27 mouse cellular contexts compared by ENCODE assay signal in the genomic region with DNA sequence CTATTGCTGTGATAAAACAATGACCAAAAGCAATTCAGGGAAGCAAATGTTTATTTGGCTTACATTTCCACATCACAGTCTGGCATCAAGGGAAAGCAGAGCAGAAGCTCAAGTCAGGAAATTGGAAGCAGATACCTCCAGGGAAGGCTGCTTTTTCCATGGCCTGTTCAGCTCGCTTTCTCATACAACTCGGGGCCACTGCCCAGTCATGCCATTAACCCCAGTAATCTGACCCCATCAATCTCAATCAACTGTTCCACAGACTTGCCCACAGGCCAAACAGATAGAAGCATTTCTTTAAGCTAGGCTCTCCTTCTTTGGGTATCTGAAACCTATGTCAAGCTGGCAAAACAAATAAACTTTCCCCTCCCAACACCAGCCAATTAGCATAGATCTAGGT. TPM values are rescaled to one million over a fixed set of nuclear protein-coding genes. Genes with fewer than 3 reads are reported as not detected.
A peak's percentile ranks its signal among the peaks of the same experiment; 100 is the strongest.
DNase-seq lines count a peak whose midpoint lies in the region; ATAC-seq and TF ChIP-seq lines count a peak whose summit lies in the region.
"Had no signal": no experiment of that assay in that cellular context is flagged by ENCODE, and none has a peak within 500 bp of the region (broad histone marks: within the 10 kb centered on the region; RNA-seq: fewer than 3 reads in every experiment).

No protein-coding gene starts in this region.

- WGBS in hindbrain, embryonic 11.5 days: 43% methylated on average over 2 of the region's 2 CpGs
- WGBS in hindbrain, postnatal 0 days: 50% methylated on average over 2 of the region's 2 CpGs
- WGBS in embryonic facial prominence, embryonic 10.5 days: 19% methylated on average over 2 of the region's 2 CpGs
- WGBS in stomach, postnatal 0 days: 12% methylated on average over 2 of the region's 2 CpGs
- 81% methylated on average over 2 of the region's 2 CpGs for WGBS in forebrain, postnatal 0 days
- 42% methylated on average over 2 of the region's 2 CpGs for WGBS in heart, embryonic 12.5 days

- peak; percentile 38; the same call in 1 of the 2 replicates for ATAC-seq in hindbrain, embryonic 11.5 days (ENCODE audit: low FRiP score)
- ATAC-seq in hindbrain, postnatal 0 days: no peak
- ATAC-seq in stomach, postnatal 0 days (ENCODE audit: low FRiP score, low TSS enrichment): no peak
- ATAC-seq in forebrain, postnatal 0 days: no peak
- ATAC-seq in heart, embryonic 12.5 days (ENCODE audit: insufficient number of reproducible peaks, low FRiP score): no peak
- ATAC-seq: hindbrain, embryonic 16.5 days; Patski had no signal

- no peak overlapping the region for H3K9ac ChIP-seq in hindbrain, embryonic 11.5 days (ENCODE audit: low read depth, low read length)
- no peak overlapping the region for H3K9ac ChIP-seq in hindbrain, postnatal 0 days (replicated peaks; ENCODE audit: low read length)
- H3K9ac ChIP-seq in stomach, postnatal 0 days (ENCODE audit: low read length): no peak overlapping the region
- no peak overlapping the region for H3K9ac ChIP-seq in forebrain, postnatal 0 days
- no peak overlapping the region for H3K9ac ChIP-seq in heart, embryonic 12.5 days
- H3K9ac ChIP-seq: embryonic facial prominence, embryonic 13.5 days; forebrain, embryonic 12.5 days; heart, embryonic 15.5 days had no signal

- no peak for TF ChIP-seq CTCF in hindbrain, postnatal 0 days (IDR thresholded peaks at IDR 0.05; ENCODE audit: low read depth)
- TF ChIP-seq CTCF in stomach, postnatal 0 days (IDR thresholded peaks at IDR 0.05; ENCODE audit: low read depth): no peak
- TF ChIP-seq CTCF in forebrain, postnatal 0 days (IDR thresholded peaks at IDR 0.05; ENCODE audit: low read depth): no peak

- H3K9me3 ChIP-seq in hindbrain, embryonic 11.5 days (ENCODE audit: control insufficient read depth, low read length): no peaks in the 10 kb centered on the region
- no peaks in the 10 kb centered on the region for H3K9me3 ChIP-seq in hindbrain, postnatal 0 days (ENCODE audit: low read length)
- H3K9me3 ChIP-seq in embryonic facial prominence, embryonic 10.5 days: no peaks in the 10 kb centered on the region
- H3K9me3 ChIP-seq in stomach, postnatal 0 days (ENCODE audit: control insufficient read depth, low read length): no peaks in the 10 kb centered on the region
- no peaks in the 10 kb centered on the region for H3K9me3 ChIP-seq in forebrain, postnatal 0 days (ENCODE audit: low read length)
- no peaks in the 10 kb centered on the region for H3K9me3 ChIP-seq in heart, embryonic 12.5 days (replicated peaks)
- H3K9me3 ChIP-seq: embryonic facial prominence, embryonic 13.5 days; forebrain, embryonic 12.5 days; heart, embryonic 10.5 days; heart, embryonic 15.5 days had no signal

- no peak overlapping the region for H3K4me2 ChIP-seq in hindbrain, embryonic 11.5 days (replicated peaks; ENCODE audit: low read depth, low read length)
- no peak overlapping the region for H3K4me2 ChIP-seq in hindbrain, postnatal 0 days (ENCODE audit: low read depth, low read length)
- no peak overlapping the region for H3K4me2 ChIP-seq in stomach, postnatal 0 days (replicated peaks; ENCODE audit: low read depth)
- no peak overlapping the region for H3K4me2 ChIP-seq in forebrain, postnatal 0 days (ENCODE audit: low read depth)
- H3K4me2 ChIP-seq in heart, embryonic 12.5 days: no peak overlapping the region
- H3K4me2 ChIP-seq: embryonic facial prominence, embryonic 13.5 days; forebrain, embryonic 12.5 days; heart, embryonic 15.5 days had no signal

- DNase-seq in hindbrain, embryonic 11.5 days (ENCODE audit: low spot score): peak; percentile 26
- no peak for DNase-seq in hindbrain, postnatal 0 days (ENCODE audit: low spot score)
- peak; percentile 70 for DNase-seq in embryo, embryonic 10 days (ENCODE audit: low spot score)
- peak; percentile 61 for DNase-seq in embryonic facial prominence, embryonic 10.5 days (ENCODE audit: low spot score)
- DNase-seq in stomach, postnatal 0 days (ENCODE audit: low spot score): no peak
- DNase-seq in forebrain, postnatal 0 days: no peak
- DNase-seq: adrenal gland, adult 8-10 months; adrenal gland, postnatal 36 days; cerebellum, adult 2 months; cerebellum, postnatal 14 days; gastrocnemius, postnatal 10 days; heart, adult 18-20 months; heart, postnatal 14 days; kidney, adult 11 months had no signal

- H3K36me3 ChIP-seq in hindbrain, embryonic 11.5 days (ENCODE audit: control insufficient read depth, insufficient read depth, low read length): no peaks in the 10 kb centered on the region
- H3K36me3 ChIP-seq in hindbrain, postnatal 0 days (ENCODE audit: insufficient read depth, low read length): no peaks in the 10 kb centered on the region
- H3K36me3 ChIP-seq in embryonic facial prominence, embryonic 10.5 days (replicated peaks): no peaks in the 10 kb centered on the region
- no peaks in the 10 kb centered on the region for H3K36me3 ChIP-seq in stomach, postnatal 0 days (ENCODE audit: control insufficient read depth, insufficient read depth, low read length)
- H3K36me3 ChIP-seq in forebrain, postnatal 0 days (ENCODE audit: insufficient read depth): no peaks in the 10 kb centered on the region
- no peaks in the 10 kb centered on the region for H3K36me3 ChIP-seq in heart, embryonic 12.5 days
- H3K36me3 ChIP-seq: embryonic facial prominence, embryonic 13.5 days; forebrain, embryonic 12.5 days; heart, embryonic 10.5 days; heart, embryonic 15.5 days had no signal

- H3K4me3 ChIP-seq in hindbrain, embryonic 11.5 days (ENCODE audit: low read depth, low read length): no peak overlapping the region
- no peak overlapping the region for H3K4me3 ChIP-seq in hindbrain, postnatal 0 days (ENCODE audit: low read length)
- H3K4me3 ChIP-seq in embryonic facial prominence, embryonic 10.5 days: no peak overlapping the region
- H3K4me3 ChIP-seq in stomach, postnatal 0 days (ENCODE audit: low read depth, low read length): no peak overlapping the region
- H3K4me3 ChIP-seq in forebrain, postnatal 0 days (ENCODE audit: low read depth, low read length): no peak overlapping the region
- no peak overlapping the region for H3K4me3 ChIP-seq in heart, embryonic 12.5 days
- H3K4me3 ChIP-seq: embryonic facial prominence, embryonic 13.5 days; forebrain, embryonic 12.5 days; heart, embryonic 10.5 days; heart, embryonic 15.5 days had no signal

- no peak for TF ChIP-seq EP300 in stomach, postnatal 0 days (optimal IDR thresholded peaks at IDR 0.05)

- H3K4me1 ChIP-seq in hindbrain, embryonic 11.5 days (replicated peaks; ENCODE audit: control insufficient read depth, insufficient read depth, low read length): no peaks in the 10 kb centered on the region
- no peaks in the 10 kb centered on the region for H3K4me1 ChIP-seq in hindbrain, postnatal 0 days (ENCODE audit: insufficient read depth, low read length)
- peaks cover 13% of the 10 kb centered on the region for H3K4me1 ChIP-seq in embryonic facial prominence, embryonic 10.5 days
- H3K4me1 ChIP-seq in stomach, postnatal 0 days (replicated peaks; ENCODE audit: control insufficient read depth, insufficient read depth): no peaks in the 10 kb centered on the region
- no peaks in the 10 kb centered on the region for H3K4me1 ChIP-seq in forebrain, postnatal 0 days (ENCODE audit: insufficient read depth)
- H3K4me1 ChIP-seq in heart, embryonic 12.5 days (replicated peaks): no peaks in the 10 kb centered on the region
- H3K4me1 ChIP-seq: forebrain, embryonic 12.5 days; heart, embryonic 10.5 days; heart, embryonic 15.5 days had no signal

- no peaks in the 10 kb centered on the region for H3K27me3 ChIP-seq in hindbrain, embryonic 11.5 days (ENCODE audit: control insufficient read depth, insufficient read depth, low read length)
- no peaks in the 10 kb centered on the region for H3K27me3 ChIP-seq in hindbrain, postnatal 0 days (ENCODE audit: insufficient read depth, low read length)
- H3K27me3 ChIP-seq in embryonic facial prominence, embryonic 10.5 days (replicated peaks; ENCODE audit: low read depth, poor library complexity, severe bottlenecking): no peaks in the 10 kb centered on the region
- H3K27me3 ChIP-seq in stomach, postnatal 0 days (ENCODE audit: control insufficient read depth, insufficient read depth, low read length): no peaks in the 10 kb centered on the region
- H3K27me3 ChIP-seq in forebrain, postnatal 0 days (ENCODE audit: insufficient read depth, low read length): no peaks in the 10 kb centered on the region
- no peaks in the 10 kb centered on the region for H3K27me3 ChIP-seq in heart, embryonic 12.5 days (replicated peaks)
- H3K27me3 ChIP-seq: embryonic facial prominence, embryonic 13.5 days; forebrain, embryonic 12.5 days; heart, embryonic 15.5 days had no signal

- H3K27ac ChIP-seq in hindbrain, embryonic 11.5 days (ENCODE audit: low read depth, low read length): no peak overlapping the region
- H3K27ac ChIP-seq in hindbrain, postnatal 0 days: no peak overlapping the region
- H3K27ac ChIP-seq in embryonic facial prominence, embryonic 10.5 days (replicated peaks): no peak overlapping the region
- H3K27ac ChIP-seq in stomach, postnatal 0 days (replicated peaks): no peak overlapping the region
- H3K27ac ChIP-seq in forebrain, postnatal 0 days (ENCODE audit: low read depth, low read length): no peak overlapping the region
- H3K27ac ChIP-seq in heart, embryonic 12.5 days (ENCODE audit: poor library complexity, severe bottlenecking): no peak overlapping the region
- H3K27ac ChIP-seq: embryonic facial prominence, embryonic 13.5 days; forebrain, embryonic 12.5 days; heart, embryonic 10.5 days; heart, embryonic 15.5 days had no signal

RNA-seq across cellular contexts. Expression of gene A630010A05Rik, which starts 55.7 kb away (rescaled TPM):
- not detected in 2 replicates for polyA plus RNA-seq in hindbrain, embryonic 11.5 days (2014; fragmentation: Nextera tagmentation; extraction: Ambion mirVana)
- total RNA-seq in hindbrain, postnatal 0 days (2014; rRNA removed): not detected in 2 replicates
- polyA plus RNA-seq in hindbrain, postnatal 0 days (2015; fragmentation: Nextera tagmentation; extraction: Ambion mirVana): not detected in 2 replicates
- not detected in 2 replicates for polyA plus RNA-seq in embryonic facial prominence, embryonic 10.5 days (2016; fragmentation: Nextera tagmentation; extraction: Ambion mirVana)
- not detected in 2 replicates for polyA plus RNA-seq in stomach, postnatal 0 days (2015; fragmentation: Nextera tagmentation; extraction: Ambion mirVana)
- total RNA-seq in forebrain, postnatal 0 days (2014; rRNA removed): not detected in 2 replicates
- not detected in 2 replicates for polyA plus RNA-seq in forebrain, postnatal 0 days (2015; fragmentation: Nextera tagmentation; extraction: Ambion mirVana)
- not detected in 2 replicates for polyA plus RNA-seq in heart, embryonic 12.5 days (2016; fragmentation: Nextera tagmentation; extraction: Ambion mirVana)
- total RNA-seq: adrenal gland, adult 8-10 months; adrenal gland, postnatal 36 days; common myeloid progenitor, adult 5-6 weeks; gastrocnemius, postnatal 10 days; gastrocnemius, postnatal 4 days; heart, adult 18-20 months; heart, postnatal 14 days; hematopoietic stem cell, adult 5-6 weeks; MEL had no signal
- polyA plus RNA-seq: C2C12; cerebellum, adult 2 months; embryonic facial prominence, embryonic 13.5 days; forebrain, embryonic 12.5 days; heart, embryonic 10.5 days; heart, embryonic 15.5 days; hindbrain, embryonic 16.5 days; intestine, embryonic 14.5 days; Patski had no signal

Comparison
In these comparisons a context has a peak if more than half of its experiments do, and no peak if none do; other contexts are left out.
1. DNase-seq: peak in hindbrain, embryonic 11.5 days (single experiment), embryo, embryonic 10 days (single experiment) and embryonic facial prominence, embryonic 10.5 days (single experiment); none in hindbrain, postnatal 0 days (single experiment), stomach, postnatal 0 days (single experiment) and forebrain, postnatal 0 days (single experiment).